Mouse (Mus musculus): ENCODE measurements around the gene Atp13a2. TPM values are rescaled to one million over a fixed set of nuclear protein-coding genes. Genes with fewer than 3 reads are reported as not detected.
A peak's percentile ranks its signal among the peaks of the same experiment; 100 is the strongest.

Atp13a2 gene
- total RNA-seq, 1 experiment: 31.1 TPM

GRCm38 (mm10) chr4:140984544-140984943 lies 2.1 kb upstream of the Atp13a2 start:
- H3K9ac ChIP-seq (ENCODE audit: insufficient read depth, low read depth, low read length, poor library complexity, severe bottlenecking): no peak overlapping the region

DNA sequence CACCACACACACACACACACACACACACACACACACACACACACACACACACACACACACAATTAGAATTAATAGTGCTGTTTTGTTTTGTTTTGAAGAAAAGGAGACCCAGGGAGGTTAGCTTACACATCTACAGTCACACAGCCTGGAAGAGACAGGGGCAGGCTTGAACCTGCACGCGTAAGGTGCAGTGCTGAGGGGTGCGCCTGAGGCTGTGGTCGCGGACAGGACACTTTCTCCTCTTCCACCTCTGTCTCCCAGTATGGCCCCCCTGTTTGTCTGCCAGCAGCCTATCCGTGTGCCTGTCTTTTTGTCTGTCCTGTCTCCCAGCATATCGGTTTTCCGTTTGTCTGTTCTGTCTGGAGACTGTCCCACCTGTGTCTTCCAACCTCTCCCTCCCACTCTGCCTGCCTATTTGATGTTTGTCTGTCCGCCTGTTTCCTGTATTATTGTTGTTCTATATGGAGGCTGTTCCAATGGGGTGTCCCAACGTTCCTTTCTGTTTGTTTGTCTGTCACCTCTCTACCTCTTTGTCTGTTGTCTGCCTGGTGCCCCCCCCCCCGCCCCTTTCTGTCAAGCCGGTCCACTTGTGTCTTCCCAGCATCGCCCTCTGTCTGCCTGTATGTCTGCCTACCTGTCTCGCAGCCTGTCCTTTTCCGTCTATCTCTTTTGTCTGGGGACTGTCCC lies 506 bp upstream of the Atp13a2 start:
- no peaks in the 10 kb centered on the region for H3K9me3 ChIP-seq (ENCODE audit: control insufficient read depth, insufficient read depth, low read depth, low read length)
- TF ChIP-seq HCFC1 (IDR thresholded peaks at IDR 0.05; ENCODE audit: borderline replicate concordance, insufficient read depth, low read length) (no peak), ZC3H11A (IDR thresholded peaks at IDR 0.05; ENCODE audit: borderline replicate concordance, low read depth, low read length) (no peak), MAFK (IDR thresholded peaks at IDR 0.05; ENCODE audit: insufficient read depth, low read depth, low read length) (no peak), ZNF384 (IDR thresholded peaks at IDR 0.05; ENCODE audit: low read depth, low read length) (no peak), CHD2 (IDR thresholded peaks at IDR 0.05; ENCODE audit: low read depth, low read length) (no peak)
- H3K9ac ChIP-seq (ENCODE audit: insufficient read depth, low read depth, low read length, poor library complexity, severe bottlenecking): no peak overlapping the region
- no peak for DNase-seq (ENCODE audit: low read depth, low spot score)
- peaks cover 2 to 13% of the 10 kb centered on the region in 2 experiments; a peak in 3 of 4 replicates for H3K4me1 ChIP-seq (ENCODE audit: control insufficient read depth in 2 of 2, insufficient read depth in 2 of 2, low read length in 2 of 2, poor library complexity in 1 of 2)
- H3K27ac ChIP-seq (ENCODE audit: insufficient read depth, low read depth, low read length, poor library complexity, severe bottlenecking): no peak overlapping the region
- in situ Hi-C loops (cut with MboI; ENCODE audit: low sequenced_read_pairs in 2 of 2, unreplicated experiment in 2 of 2): no loop called here
- H3K36me3 ChIP-seq (ENCODE audit: control insufficient read depth, insufficient read depth, low read length, poor library complexity, severe bottlenecking): no peaks in the 10 kb centered on the region
- H3K4me3 ChIP-seq (ENCODE audit: insufficient read depth in 1 of 2, low read depth in 1 of 2, low read length in 2 of 2, poor library complexity in 1 of 2, severe bottlenecking in 1 of 2): peak overlapping the region; percentile 93 to 94

More at GRCm38 (mm10) chr4:140984544-140984943, 2.1 kb upstream of the Atp13a2 start:
- Histone ChIP-seq H3K4me1 (ENCODE audit: control insufficient read depth in 2 of 2, insufficient read depth in 2 of 2, low read length in 2 of 2, poor library complexity in 1 of 2) (peaks cover 2 to 13% of the 10 kb centered on the region in 2 experiments; a peak in 3 of 4 replicates), H3K4me3 (ENCODE audit: insufficient read depth in 1 of 2, low read depth in 1 of 2, low read length in 2 of 2, poor library complexity in 1 of 2, severe bottlenecking in 1 of 2) (no peak overlapping the region), H3K9me3 (ENCODE audit: control insufficient read depth, insufficient read depth, low read depth, low read length) (no peaks in the 10 kb centered on the region), H3K27ac (ENCODE audit: insufficient read depth, low read depth, low read length, poor library complexity, severe bottlenecking) (no peak overlapping the region), H3K36me3 (ENCODE audit: control insufficient read depth, insufficient read depth, low read length, poor library complexity, severe bottlenecking) (peaks cover 4% of the 10 kb centered on the region; the same call in 1 of the 2 replicates)
- TF ChIP-seq MAFK (IDR thresholded peaks at IDR 0.05; ENCODE audit: insufficient read depth, low read depth, low read length) (no peak), ZNF384 (IDR thresholded peaks at IDR 0.05; ENCODE audit: low read depth, low read length) (no peak), CHD2 (IDR thresholded peaks at IDR 0.05; ENCODE audit: low read depth, low read length) (no peak), ZC3H11A (IDR thresholded peaks at IDR 0.05; ENCODE audit: borderline replicate concordance, low read depth, low read length) (no peak), HCFC1 (IDR thresholded peaks at IDR 0.05; ENCODE audit: borderline replicate concordance, insufficient read depth, low read length) (no peak)
- in situ Hi-C loops (cut with MboI; ENCODE audit: low sequenced_read_pairs in 2 of 2, unreplicated experiment in 2 of 2): no loop called here
- no peak for DNase-seq (ENCODE audit: low read depth, low spot score)

DNA sequence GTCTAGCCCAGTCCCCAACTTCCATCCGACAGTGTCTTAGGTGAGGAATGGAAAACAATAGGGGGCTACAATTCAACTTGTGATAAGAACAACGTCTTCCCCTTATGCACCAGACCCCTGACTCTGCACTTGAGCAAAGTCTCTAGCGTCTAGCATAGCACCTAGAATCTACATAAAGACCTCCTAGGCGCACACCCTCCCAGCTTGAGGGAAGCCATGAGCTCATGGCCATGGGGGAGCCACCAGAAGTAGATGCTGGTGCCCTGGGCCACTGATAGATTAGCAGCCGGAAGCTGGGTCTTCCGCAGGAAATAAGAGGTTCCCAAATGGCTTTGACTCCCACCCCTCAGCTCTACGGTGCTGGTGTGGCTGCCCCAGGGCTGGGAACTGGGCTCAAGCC lies 803 bp downstream of the Atp13a2 start:
- peak overlapping the region; percentile 87 for H3K9ac ChIP-seq (ENCODE audit: insufficient read depth, low read depth, low read length, poor library complexity, severe bottlenecking)
- H3K36me3 ChIP-seq (ENCODE audit: control insufficient read depth, insufficient read depth, low read length, poor library complexity, severe bottlenecking): no peaks in the 10 kb centered on the region
- no peak overlapping the region for H3K27ac ChIP-seq (ENCODE audit: insufficient read depth, low read depth, low read length, poor library complexity, severe bottlenecking)
- H3K9me3 ChIP-seq (ENCODE audit: control insufficient read depth, insufficient read depth, low read depth, low read length): no peaks in the 10 kb centered on the region
- no peak for DNase-seq (ENCODE audit: low read depth, low spot score)
- in situ Hi-C loops (cut with MboI; ENCODE audit: low sequenced_read_pairs in 2 of 2, unreplicated experiment in 2 of 2): no loop called here
- TF ChIP-seq HCFC1 (IDR thresholded peaks at IDR 0.05; ENCODE audit: borderline replicate concordance, insufficient read depth, low read length) (no peak), ZNF384 (IDR thresholded peaks at IDR 0.05; ENCODE audit: low read depth, low read length) (no peak), MAFK (IDR thresholded peaks at IDR 0.05; ENCODE audit: insufficient read depth, low read depth, low read length) (no peak), CHD2 (IDR thresholded peaks at IDR 0.05; ENCODE audit: low read depth, low read length) (no peak), ZC3H11A (IDR thresholded peaks at IDR 0.05; ENCODE audit: borderline replicate concordance, low read depth, low read length) (no peak)
- peak overlapping the region; percentile 93 to 94 for H3K4me3 ChIP-seq (ENCODE audit: insufficient read depth in 1 of 2, low read depth in 1 of 2, low read length in 2 of 2, poor library complexity in 1 of 2, severe bottlenecking in 1 of 2)
- H3K4me1 ChIP-seq (ENCODE audit: control insufficient read depth in 2 of 2, insufficient read depth in 2 of 2, low read length in 2 of 2, poor library complexity in 1 of 2): peaks cover 2 to 13% of the 10 kb centered on the region in 2 experiments; a peak in 3 of 4 replicates

- Histone ChIP-seq H3K4me3 (ENCODE audit: insufficient read depth in 1 of 2, low read depth in 1 of 2, low read length in 2 of 2, poor library complexity in 1 of 2, severe bottlenecking in 1 of 2) (no peak overlapping the region), H3K4me1 (ENCODE audit: control insufficient read depth in 2 of 2, insufficient read depth in 2 of 2, low read length in 2 of 2, poor library complexity in 1 of 2) (peaks cover 2 to 8% of the 10 kb centered on the region in 2 experiments; a peak in 2 of 4 replicates), H3K36me3 (ENCODE audit: control insufficient read depth, insufficient read depth, low read length, poor library complexity, severe bottlenecking) (peaks cover 5% of the 10 kb centered on the region; the same call in 1 of the 2 replicates), H3K9ac (ENCODE audit: insufficient read depth, low read depth, low read length, poor library complexity, severe bottlenecking) (no peak overlapping the region), H3K27ac (ENCODE audit: insufficient read depth, low read depth, low read length, poor library complexity, severe bottlenecking) (no peak overlapping the region), H3K9me3 (ENCODE audit: control insufficient read depth, insufficient read depth, low read depth, low read length) (no peaks in the 10 kb centered on the region)
- in situ Hi-C loops (cut with MboI; ENCODE audit: low sequenced_read_pairs in 2 of 2, unreplicated experiment in 2 of 2): no loop called here
- no peak for DNase-seq (ENCODE audit: low read depth, low spot score)
- TF ChIP-seq MAFK (IDR thresholded peaks at IDR 0.05; ENCODE audit: insufficient read depth, low read depth, low read length): no peak
- TF ChIP-seq HCFC1 (IDR thresholded peaks at IDR 0.05; ENCODE audit: borderline replicate concordance, insufficient read depth, low read length): no peak
- TF ChIP-seq ZNF384 (IDR thresholded peaks at IDR 0.05; ENCODE audit: low read depth, low read length): no peak
- TF ChIP-seq CHD2 (IDR thresholded peaks at IDR 0.05; ENCODE audit: low read depth, low read length): no peak
These were observed 2.1 kb downstream of the Atp13a2 start for GRCm38 (mm10) chr4:140988706-140989290.
